Mouse (Mus musculus): ENCODE measurements at regions not wholly inside any gene's neighbourhood (a gene's known extent, or its start where the extent isn't known, plus 50 kb on each side); places are given as distances from the start of the nearest gene placed in this dataset.
A peak's percentile ranks its signal among the peaks of the same experiment; 100 is the strongest.

DNA sequence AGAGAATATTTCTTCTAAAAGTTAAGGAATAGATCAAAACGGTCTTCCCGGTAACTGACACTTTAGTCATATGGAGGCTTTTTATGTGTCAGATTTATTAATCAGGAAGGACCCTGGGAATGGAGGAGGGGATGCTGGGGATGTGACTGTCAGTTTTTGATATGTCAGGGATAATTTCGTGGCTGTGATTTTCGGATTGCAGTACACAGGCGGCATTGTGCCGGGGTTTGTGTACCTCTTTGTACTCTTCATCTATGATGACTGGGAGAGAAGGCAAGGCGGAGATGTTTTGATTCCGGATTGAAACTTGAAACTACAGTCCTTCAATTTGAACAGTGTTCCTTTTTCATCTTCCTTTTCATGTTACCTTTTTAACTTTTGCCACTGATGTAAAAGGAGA, 344.2 kb downstream of the Mdfic start:
- no peak for DNase-seq (ENCODE audit: low spot score)

DNA sequence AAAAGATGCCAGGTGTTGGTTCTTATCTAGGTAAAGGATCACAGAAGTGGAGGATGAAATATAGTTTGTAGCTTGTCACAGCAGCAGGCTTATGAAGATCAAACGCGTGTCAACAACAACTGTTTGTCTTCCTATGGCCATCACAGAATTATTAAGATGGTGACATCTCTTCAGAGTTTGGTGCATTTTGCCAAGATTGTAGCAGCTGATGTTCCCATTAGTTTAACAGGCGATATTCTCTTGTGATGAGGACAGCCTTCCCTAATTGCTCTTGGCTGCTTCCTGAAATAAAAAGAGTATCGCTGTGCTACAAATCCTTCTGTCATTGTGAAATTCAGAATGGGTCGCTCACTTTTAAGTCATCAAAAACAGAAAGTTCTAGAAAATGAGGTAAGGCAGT, 344.7 kb downstream of the Mdfic start:
- DNase-seq (ENCODE audit: low spot score), result no peak

DNA sequence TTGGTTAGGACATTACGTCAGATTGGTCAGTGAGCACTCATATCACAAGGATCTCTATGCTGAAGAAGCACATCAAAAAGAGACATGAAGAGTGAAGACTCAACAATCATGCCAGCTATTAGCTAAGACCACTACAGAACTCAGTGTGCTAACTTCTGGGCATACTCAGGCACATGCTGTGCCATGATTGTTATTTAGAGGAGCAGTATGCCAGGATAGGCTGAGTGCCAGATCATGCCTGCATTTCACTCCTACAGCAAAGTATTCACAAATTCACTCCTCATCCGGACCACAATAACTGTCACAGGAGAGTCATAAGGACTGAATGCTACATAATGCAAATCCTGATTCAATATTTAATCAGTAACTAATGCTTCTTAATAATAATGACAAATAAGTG, 355.8 kb downstream of the Mdfic start:
- DNase-seq (ENCODE audit: low spot score), result no peak

DNA sequence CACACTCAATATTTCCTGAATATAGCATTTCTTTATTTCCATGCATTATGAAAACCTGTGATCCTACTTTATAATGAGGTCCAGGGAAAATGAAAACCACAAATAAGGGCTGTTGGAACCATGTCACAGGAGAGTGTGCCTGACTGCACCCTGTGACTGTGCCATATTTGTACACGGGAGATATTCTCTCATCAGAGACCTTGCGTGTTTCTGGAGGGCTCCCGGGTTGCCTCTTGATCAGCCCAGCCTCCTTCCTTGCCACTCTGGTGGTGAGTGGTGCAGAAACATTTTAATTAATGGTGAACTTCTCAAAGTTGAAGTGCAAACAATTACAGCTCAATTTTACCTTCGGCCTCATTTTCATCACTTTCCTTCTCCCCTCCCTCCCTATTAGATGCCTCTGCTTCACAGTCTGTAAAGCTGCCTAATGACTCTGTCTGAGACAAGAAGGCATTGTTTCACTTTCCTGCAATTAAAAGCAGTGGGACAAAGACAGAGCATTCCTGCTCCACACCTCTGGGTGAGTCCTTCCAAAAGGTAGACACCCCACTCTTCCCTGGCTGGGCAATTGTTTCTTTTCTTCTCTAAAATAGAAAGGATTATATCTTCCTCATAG, 356.8 kb downstream of the Mdfic start:
- DNase-seq (ENCODE audit: low spot score), result no peak

DNA sequence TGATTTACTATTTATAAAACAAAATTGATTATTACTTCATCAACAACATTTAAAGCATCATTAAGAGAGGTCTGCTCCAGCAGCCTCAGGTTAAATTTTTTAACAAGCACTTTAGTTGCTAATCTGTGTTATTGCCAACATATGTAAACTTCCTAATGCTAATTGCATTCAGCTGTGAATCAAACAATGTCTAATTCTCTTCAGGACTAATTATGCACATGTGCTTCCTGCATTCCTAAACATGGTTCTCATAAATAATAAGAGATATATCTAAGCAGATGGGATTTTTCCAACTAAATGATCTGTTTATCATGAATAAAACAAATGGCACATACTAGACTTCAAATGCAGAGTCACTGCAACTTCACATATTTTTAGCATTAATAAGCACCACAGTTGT, 357.5 kb downstream of the Mdfic start:
- no peak for DNase-seq (ENCODE audit: low spot score)

DNA sequence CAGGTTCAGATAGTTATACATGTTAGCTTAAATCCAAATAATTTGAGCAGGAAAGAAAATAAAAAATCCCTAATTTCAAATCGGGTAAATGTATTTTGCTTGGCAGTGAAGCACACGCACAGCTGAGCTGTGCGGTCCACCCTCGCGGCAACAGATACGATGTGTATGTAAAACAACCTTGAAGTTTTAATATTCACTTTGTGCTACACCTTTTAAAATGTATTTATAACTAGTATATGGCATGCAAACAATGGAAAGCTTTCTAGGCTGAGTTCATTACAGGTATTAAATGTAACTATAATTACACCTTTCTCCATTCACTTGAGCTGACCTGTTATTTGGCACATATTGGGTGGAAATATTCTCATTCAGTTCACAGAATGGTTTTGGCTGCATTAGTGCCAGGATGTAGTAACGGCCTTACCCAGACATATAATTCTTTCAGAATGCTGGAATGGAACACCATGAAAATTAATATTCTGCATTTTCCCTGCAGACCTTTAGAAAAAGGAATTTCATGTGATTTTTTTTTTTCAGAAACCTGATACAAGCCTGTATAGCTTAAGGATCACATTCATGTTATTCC, 366.6 kb downstream of the Mdfic start:
- DNase-seq (ENCODE audit: low spot score), result no peak

DNA sequence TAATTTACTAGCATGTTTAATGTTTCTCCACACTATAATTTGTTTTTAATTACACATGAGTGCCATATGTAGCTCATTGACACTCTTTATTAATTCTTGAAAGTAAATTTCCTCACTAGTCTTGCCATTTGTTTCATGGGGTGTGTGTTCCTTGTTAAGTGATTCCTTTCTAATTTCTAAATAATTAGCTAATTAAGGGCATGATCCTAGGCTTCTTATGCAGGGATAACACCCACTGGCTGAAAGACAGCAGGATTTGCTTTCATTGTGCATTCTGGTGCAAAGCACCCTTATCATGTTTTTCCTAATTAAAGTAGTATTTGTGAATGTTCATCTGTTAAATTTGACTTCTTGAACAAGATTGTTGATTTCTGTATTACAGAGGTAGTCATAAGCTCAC, 378.3 kb downstream of the Mdfic start:
- no peak for DNase-seq (ENCODE audit: low spot score)

DNA sequence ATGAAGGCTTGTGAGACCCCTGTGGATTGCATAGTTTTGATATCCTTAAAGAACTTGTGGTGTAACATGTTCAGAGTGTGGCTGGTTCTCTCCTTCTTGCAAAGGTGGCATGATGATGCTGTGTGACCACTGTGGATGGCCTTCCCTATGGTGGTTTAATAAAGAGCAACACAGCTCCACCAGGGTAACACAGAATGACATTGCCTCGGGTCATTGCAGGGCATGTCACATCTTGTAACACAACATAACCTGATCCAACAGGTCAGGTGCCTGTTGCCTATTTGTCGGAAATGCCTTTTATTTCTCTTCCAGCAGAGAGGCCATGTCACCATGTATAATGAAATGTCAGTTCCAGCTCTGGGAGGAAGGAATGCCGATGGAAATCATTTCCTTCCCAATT, 420.5 kb downstream of the Mdfic start:
- DNase-seq (ENCODE audit: low spot score), result peak; percentile 38

DNA sequence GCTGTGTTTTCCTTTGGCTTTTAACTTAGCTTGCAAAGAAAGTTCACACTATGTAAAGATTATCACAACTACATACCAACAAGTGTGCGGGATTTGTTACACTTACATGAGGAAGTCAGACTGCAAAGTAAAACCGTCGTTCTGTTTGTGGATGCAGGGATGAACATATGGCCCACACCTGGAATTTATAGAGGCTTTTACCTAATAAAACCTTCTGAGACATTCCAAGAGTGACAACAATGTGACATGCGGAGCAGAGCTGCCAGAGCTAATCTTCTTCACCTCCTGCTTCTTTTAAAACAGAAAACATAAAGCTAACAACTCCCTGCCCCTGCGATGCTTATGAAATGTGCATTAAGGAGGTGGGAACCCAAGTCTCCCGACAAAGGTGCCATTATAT, 424.1 kb downstream of the Mdfic start:
- peak; percentile 42 for DNase-seq (ENCODE audit: low spot score)

DNA sequence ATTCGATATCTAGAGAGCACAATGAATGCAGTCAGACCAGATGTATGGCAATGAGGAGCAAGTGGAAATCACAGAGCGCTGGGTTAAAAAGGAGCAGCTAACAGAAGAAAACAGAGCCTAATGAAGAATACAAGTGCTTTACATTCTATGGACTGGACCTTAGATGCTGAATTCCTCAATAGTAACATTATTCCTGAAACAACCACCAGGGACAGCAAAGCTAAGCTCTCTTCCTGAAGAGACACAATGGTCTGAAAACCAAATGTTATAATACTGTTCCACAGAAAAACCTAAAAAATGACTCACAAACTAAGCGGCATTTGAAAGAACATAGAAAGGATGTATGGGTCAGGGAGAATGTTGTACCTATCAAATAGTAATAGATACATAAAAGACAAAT, 430.1 kb downstream of the Mdfic start:
- DNase-seq (ENCODE audit: low spot score), result no peak

DNA sequence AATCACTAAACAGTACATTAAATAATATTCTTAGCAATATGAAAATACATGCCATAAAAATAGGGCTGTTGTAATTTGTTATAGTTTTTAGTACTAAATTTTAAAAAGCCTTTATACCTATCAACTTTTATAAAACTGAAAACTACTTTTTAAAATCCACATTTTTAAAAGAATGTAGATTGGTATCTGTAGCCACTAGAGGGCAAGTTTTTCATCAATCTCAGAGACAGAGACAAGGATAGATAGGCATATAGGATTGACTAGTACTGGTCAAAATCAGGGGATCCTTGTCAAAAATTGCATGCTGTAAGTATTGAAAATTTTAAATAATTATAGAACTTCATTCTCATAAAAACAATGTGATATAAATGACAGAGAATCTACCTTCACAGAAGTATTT, 431.0 kb downstream of the Mdfic start:
- DNase-seq (ENCODE audit: low spot score), result no peak

DNA sequence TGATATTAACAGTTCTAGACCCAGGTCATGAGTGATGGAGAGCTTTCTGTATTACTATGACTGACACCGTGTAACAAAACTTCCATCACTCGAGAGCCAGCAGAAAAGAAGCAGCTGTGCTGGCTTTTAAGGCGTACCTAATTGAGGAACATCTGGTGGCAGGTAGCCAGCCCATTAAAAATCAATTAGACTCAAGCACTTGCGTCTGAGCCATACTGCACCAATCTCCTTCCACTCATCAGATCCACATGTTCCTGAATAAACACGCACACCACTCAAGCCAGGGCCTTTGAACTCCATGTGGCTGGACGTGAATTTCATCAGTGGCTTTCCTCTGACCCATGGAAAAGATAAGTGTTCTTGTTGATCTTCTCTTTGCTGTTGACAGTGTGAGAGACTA, 432.2 kb downstream of the Mdfic start:
- DNase-seq (ENCODE audit: low spot score), result peak; percentile 72

DNA sequence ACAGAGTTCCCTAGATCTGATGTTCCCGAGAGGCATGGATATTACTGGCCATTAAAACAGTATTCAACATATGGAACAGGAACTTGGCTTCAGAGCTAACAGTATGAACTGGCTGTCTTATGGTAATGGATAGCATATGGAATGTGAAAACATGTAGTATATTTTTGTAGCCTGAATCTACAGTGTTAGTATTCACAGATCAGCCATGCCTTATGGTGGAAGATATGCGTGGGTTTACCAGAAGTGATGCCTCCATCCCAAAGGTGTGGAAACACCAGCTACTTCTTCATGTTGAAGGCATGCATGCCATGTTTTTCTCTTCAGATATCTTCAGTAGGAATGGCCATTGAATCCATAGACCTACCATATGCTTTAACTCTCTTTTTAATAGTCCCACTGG, 444.6 kb downstream of the Mdfic start:
- DNase-seq (ENCODE audit: low spot score), result no peak

DNA sequence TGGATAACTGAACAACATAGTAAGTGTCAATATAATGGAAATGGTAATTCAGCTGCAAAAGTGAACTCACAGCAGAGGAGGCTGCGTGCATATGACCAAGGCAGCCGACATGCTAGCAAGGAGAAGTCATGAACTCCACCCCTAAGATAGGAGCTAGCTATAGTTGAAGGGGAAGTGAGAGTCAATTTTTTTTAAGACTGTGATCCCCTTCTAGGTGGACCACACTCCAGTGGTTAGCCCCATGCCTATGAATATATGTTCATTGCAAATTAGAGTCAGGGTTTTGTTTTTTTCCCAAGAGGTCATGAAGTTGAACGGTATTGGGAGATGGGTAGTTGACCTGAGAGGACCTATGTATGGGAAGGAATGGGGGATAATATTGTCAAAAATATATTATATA, 451.4 kb downstream of the Mdfic start:
- no peak for DNase-seq (ENCODE audit: low spot score)

DNA sequence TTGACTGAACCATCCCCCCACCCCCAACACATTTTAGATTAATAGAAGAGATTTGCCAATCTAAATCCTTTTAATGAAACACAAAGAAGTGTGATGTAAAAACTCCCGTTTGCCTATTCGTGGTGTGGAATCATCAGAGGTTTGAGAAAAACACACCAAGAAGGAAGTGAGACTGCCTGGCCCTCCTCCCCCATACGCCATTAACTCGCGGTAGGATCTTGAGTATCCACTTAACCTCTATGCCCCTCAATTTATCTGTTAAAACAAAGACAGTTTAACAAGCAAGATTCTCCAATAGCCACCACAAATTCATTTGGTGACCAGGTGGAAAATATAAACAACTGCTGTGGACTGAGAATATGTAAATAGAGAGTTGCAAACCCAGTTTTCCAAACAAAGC, 456.9 kb downstream of the Mdfic start:
- peak; percentile 27 for DNase-seq (ENCODE audit: low spot score)

DNA sequence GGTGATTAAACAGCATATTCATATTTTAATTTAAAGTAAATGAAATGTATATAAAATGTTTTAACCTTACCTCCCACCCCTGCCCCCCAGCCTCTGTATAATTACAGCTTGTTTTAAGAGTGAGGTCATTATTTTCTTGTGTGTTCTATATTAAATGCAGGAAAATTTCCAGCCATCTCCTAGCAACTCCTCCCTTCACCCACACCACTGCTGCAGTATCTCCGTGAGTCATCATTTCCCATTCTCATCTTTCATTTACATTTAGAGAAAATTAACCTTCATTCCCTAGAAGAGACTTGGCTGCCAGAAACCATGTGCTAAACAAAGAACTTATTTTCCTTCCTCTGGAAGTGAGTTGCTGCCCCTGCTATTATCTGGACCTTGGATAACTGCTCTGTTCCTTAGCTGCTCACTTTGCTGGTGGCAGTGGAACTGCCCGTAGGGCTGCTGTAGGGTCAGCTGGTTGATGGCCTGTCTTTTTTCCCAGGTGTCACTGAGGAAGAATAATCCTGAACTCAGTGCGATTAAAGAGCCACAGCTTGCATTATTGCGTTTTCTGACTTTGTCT, 467.6 kb downstream of the Mdfic start:
- no peak for DNase-seq (ENCODE audit: low spot score)

DNA sequence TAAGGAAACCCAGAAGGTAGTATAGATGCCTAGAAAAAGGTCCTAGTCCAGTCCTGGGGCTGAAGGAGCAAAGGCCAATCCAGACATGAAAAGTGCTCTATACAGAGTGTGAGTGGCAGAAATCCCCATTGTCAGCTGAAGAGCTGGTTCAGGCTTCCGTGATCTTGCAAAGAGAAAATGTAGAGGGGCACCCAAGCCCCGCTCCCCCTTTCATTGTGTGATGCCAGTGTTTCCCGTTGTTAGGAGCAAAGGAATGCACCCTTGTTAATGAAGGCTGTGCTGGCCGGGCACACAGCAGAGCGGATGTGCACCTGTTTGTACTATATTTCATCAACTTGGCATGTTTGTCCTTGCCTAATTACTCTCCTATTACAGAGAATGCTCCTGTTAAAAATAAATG, 492.5 kb downstream of the Mdfic start:
- DNase-seq (ENCODE audit: low spot score), result peak; percentile 78

DNA sequence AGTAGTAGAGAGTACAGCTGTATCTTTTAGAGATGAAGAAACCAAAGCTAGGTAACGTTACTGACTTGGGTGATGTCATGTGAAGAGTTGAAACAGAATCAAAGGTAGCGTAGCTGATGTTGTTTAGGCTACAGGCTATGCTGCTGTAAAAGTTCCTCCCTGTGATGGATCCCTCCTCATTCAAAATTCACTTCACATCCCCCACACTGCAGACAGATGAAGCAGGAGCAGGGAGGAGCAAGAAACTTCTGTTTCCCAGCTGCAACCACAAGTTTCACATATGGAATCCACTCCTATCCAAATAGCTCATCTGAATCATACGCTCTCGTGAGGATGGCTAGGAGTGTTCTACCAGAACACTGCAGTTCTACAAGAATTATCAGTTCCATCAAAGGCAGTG, 493.2 kb downstream of the Mdfic start:
- peak; percentile 22 for DNase-seq (ENCODE audit: low spot score)

DNA sequence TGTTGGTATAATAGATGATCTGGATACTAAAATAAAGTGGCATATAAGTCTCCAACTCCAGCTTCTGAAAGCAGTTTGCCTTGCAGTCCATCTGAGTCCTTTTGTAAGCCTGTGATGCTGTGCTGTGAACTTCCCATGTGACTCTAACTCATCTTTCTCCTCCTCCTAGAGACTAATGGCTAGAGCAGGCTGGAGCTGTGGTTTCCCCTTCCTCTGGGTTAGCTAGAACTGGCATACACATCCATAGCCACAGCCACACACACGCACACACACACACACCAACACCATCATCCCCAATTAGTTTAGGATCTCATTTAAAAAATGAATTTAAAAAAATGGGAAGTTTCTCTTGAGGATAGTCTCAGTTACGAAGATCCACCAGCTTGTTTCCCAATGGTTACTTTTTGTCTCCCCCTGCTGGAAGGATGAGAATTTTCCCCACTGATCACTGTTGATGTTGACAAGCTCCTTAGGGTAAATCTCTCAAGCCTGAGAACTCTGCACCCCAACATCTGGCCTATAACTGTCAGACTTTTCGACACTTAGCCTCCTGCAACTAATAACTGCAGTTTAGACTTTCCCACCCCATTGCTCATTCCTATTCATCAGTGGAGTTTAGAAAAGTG, 500.7 kb downstream of the Mdfic start:
- DNase-seq (ENCODE audit: low spot score), result peak; percentile 76
